Mouse (Mus musculus): ENCODE data around the gene Itgb1bp1. TPM values are rescaled to one million over a fixed set of nuclear protein-coding genes. Genes with fewer than 3 reads are reported as not detected.
A peak's percentile ranks its signal among the peaks of the same experiment; 100 is the strongest.

The Itgb1bp1 gene
- polyA plus RNA-seq, 1 experiment from 2014 or later: 42.5 TPM

GRCm38 (mm10) chr12:21229076-21229918, 56.8 kb downstream of the Itgb1bp1 start:
- H3K4me2 ChIP-seq: no peak overlapping the region
- H3K36me3 ChIP-seq: peaks cover 61% of the 10 kb centered on the region
- H3K27ac ChIP-seq (replicated peaks): peak overlapping the region; percentile 54; the same call in 1 of the 2 replicates
- 63% methylated on average over 17 of the region's 17 CpGs for WGBS
- no peak overlapping the region for H3K9ac ChIP-seq
- H3K9me3 ChIP-seq: no peaks in the 10 kb centered on the region
- H3K4me1 ChIP-seq (replicated peaks): peaks cover 17% of the 10 kb centered on the region
- H3K27me3 ChIP-seq: no peaks in the 10 kb centered on the region
- H3K4me3 ChIP-seq: no peak overlapping the region
- peak; percentile 40; the same call in 1 of the 2 replicates for ATAC-seq (ENCODE audit: low read depth)

GRCm38 (mm10) chr12:21228650-21229049, 57.4 kb downstream of the Itgb1bp1 start:
- Histone ChIP-seq H3K27ac (replicated peaks) (no peak overlapping the region), H3K36me3 (peaks cover 61% of the 10 kb centered on the region), H3K27me3 (no peaks in the 10 kb centered on the region), H3K9me3 (no peaks in the 10 kb centered on the region), H3K4me1 (replicated peaks) (peaks cover 17% of the 10 kb centered on the region), H3K9ac (no peak overlapping the region), H3K4me2 (no peak overlapping the region), H3K4me3 (no peak overlapping the region)
- ATAC-seq (ENCODE audit: low read depth): no peak
- WGBS: 91% methylated on average over 4 of the region's 4 CpGs

- Histone ChIP-seq H3K4me3 (no peak overlapping the region), H3K4me1 (replicated peaks) (peaks cover 17% of the 10 kb centered on the region), H3K9me3 (no peaks in the 10 kb centered on the region), H3K27me3 (no peaks in the 10 kb centered on the region), H3K4me2 (no peak overlapping the region), H3K36me3 (peaks cover 55% of the 10 kb centered on the region), H3K27ac (replicated peaks) (peak overlapping the region; percentile 65), H3K9ac (no peak overlapping the region)
- 0 out of 2 replicates have a peak, but pooled peaks have one; percentile 16 for ATAC-seq (ENCODE audit: low read depth)
- WGBS: 44% methylated on average over 6 of the region's 6 CpGs
Measured at GRCm38 (mm10) chr12:21227076-21227980, 58.8 kb downstream of the Itgb1bp1 start.

GRCm38 (mm10) chr12:21226316-21226715, 59.8 kb downstream of the Itgb1bp1 start:
- ATAC-seq (ENCODE audit: low read depth): no peak

GRCm38 (mm10) chr12:21225358-21225757, 60.7 kb downstream of the Itgb1bp1 start:
- Histone ChIP-seq H3K4me1 (replicated peaks) (peaks cover 17% of the 10 kb centered on the region), H3K27me3 (no peaks in the 10 kb centered on the region), H3K4me2 (no peak overlapping the region), H3K36me3 (peaks cover 54% of the 10 kb centered on the region), H3K9me3 (no peaks in the 10 kb centered on the region), H3K9ac (no peak overlapping the region), H3K4me3 (no peak overlapping the region), H3K27ac (replicated peaks) (no peak overlapping the region)
- WGBS: 75% methylated on average over 8 of the region's 8 CpGs
- no peak for ATAC-seq (ENCODE audit: low read depth)

More at GRCm38 (mm10) chr12:21226316-21226715, 59.8 kb downstream of the Itgb1bp1 start:
- Histone ChIP-seq H3K4me2 (no peak overlapping the region), H3K4me1 (replicated peaks) (peaks cover 17% of the 10 kb centered on the region), H3K9ac (no peak overlapping the region), H3K27ac (replicated peaks) (no peak overlapping the region), H3K4me3 (no peak overlapping the region), H3K36me3 (peaks cover 54% of the 10 kb centered on the region), H3K27me3 (no peaks in the 10 kb centered on the region), H3K9me3 (no peaks in the 10 kb centered on the region)
- 91% methylated on average over 9 of the region's 9 CpGs for WGBS

- Histone ChIP-seq H3K27me3 (no peaks in the 10 kb centered on the region), H3K9ac (no peak overlapping the region), H3K4me1 (replicated peaks) (peaks cover 10% of the 10 kb centered on the region), H3K4me2 (no peak overlapping the region), H3K27ac (replicated peaks) (no peak overlapping the region), H3K36me3 (peaks cover 46% of the 10 kb centered on the region), H3K9me3 (no peaks in the 10 kb centered on the region), H3K4me3 (no peak overlapping the region)
- ATAC-seq (ENCODE audit: low read depth): no peak
- 86% methylated on average over 4 of the region's 4 CpGs for WGBS
Measured at GRCm38 (mm10) chr12:21223923-21224322, 62.2 kb downstream of the Itgb1bp1 start.

- H3K36me3 ChIP-seq: peaks cover 75% of the 10 kb centered on the region
- WGBS: 69% methylated on average over 1 of the region's 1 CpGs
- no peak for ATAC-seq (ENCODE audit: low read depth)
Measured at GRCm38 (mm10) chr12:21220596-21220995, 65.5 kb downstream of the Itgb1bp1 start.

GRCm38 (mm10) chr12:21217776-21218444, 68.2 kb downstream of the Itgb1bp1 start:
- Histone ChIP-seq H3K4me3 (no peak overlapping the region), H3K36me3 (peaks cover 83% of the 10 kb centered on the region), H3K9me3 (no peaks in the 10 kb centered on the region), H3K27ac (replicated peaks) (no peak overlapping the region), H3K27me3 (no peaks in the 10 kb centered on the region), H3K4me2 (no peak overlapping the region), H3K9ac (no peak overlapping the region), H3K4me1 (replicated peaks) (no peaks in the 10 kb centered on the region)
- 86% methylated on average over 11 of the region's 11 CpGs for WGBS
- ATAC-seq (ENCODE audit: low read depth): no peak

More at GRCm38 (mm10) chr12:21220596-21220995, 65.5 kb downstream of the Itgb1bp1 start:
- Histone ChIP-seq H3K9ac (no peak overlapping the region), H3K9me3 (no peaks in the 10 kb centered on the region), H3K4me1 (replicated peaks) (no peaks in the 10 kb centered on the region), H3K27ac (replicated peaks) (no peak overlapping the region), H3K4me3 (no peak overlapping the region), H3K4me2 (no peak overlapping the region), H3K27me3 (no peaks in the 10 kb centered on the region)

- Histone ChIP-seq H3K4me3 (no peak overlapping the region), H3K27me3 (no peaks in the 10 kb centered on the region), H3K36me3 (peaks cover 76% of the 10 kb centered on the region), H3K9me3 (no peaks in the 10 kb centered on the region), H3K9ac (no peak overlapping the region), H3K4me1 (replicated peaks) (no peaks in the 10 kb centered on the region), H3K4me2 (no peak overlapping the region), H3K27ac (replicated peaks) (no peak overlapping the region)
- 87% methylated on average over 8 of the region's 8 CpGs for WGBS
- ATAC-seq (ENCODE audit: low read depth): no peak
Measured at GRCm38 (mm10) chr12:21214551-21215165, 71.4 kb downstream of the Itgb1bp1 start.

GRCm38 (mm10) chr12:21212876-21213275, 73.2 kb downstream of the Itgb1bp1 start:
- no peak for ATAC-seq (ENCODE audit: low read depth)
- Histone ChIP-seq H3K4me2 (no peak overlapping the region), H3K4me1 (replicated peaks) (no peaks in the 10 kb centered on the region), H3K36me3 (peaks cover 84% of the 10 kb centered on the region), H3K4me3 (no peak overlapping the region), H3K9ac (no peak overlapping the region), H3K27ac (replicated peaks) (no peak overlapping the region), H3K9me3 (no peaks in the 10 kb centered on the region), H3K27me3 (no peaks in the 10 kb centered on the region)
- WGBS: 92% methylated on average over 17 of the region's 17 CpGs

GRCm38 (mm10) chr12:21209273-21209672, 76.8 kb downstream of the Itgb1bp1 start:
- peaks cover 11% of the 10 kb centered on the region for H3K4me1 ChIP-seq (replicated peaks)
- H3K27ac ChIP-seq (replicated peaks): no peak overlapping the region
- ATAC-seq (ENCODE audit: low read depth): no peak
- 82% methylated on average over 10 of the region's 10 CpGs for WGBS
- H3K4me2 ChIP-seq: no peak overlapping the region
- H3K9me3 ChIP-seq: no peaks in the 10 kb centered on the region
- H3K4me3 ChIP-seq: no peak overlapping the region
- no peaks in the 10 kb centered on the region for H3K27me3 ChIP-seq
- no peak overlapping the region for H3K9ac ChIP-seq
- peaks cover 72% of the 10 kb centered on the region for H3K36me3 ChIP-seq

All from neural tube, embryonic 13.5 days (tissue).